Comparison of ENCODE assay signal across 14 mouse cellular contexts in the genomic region with DNA sequence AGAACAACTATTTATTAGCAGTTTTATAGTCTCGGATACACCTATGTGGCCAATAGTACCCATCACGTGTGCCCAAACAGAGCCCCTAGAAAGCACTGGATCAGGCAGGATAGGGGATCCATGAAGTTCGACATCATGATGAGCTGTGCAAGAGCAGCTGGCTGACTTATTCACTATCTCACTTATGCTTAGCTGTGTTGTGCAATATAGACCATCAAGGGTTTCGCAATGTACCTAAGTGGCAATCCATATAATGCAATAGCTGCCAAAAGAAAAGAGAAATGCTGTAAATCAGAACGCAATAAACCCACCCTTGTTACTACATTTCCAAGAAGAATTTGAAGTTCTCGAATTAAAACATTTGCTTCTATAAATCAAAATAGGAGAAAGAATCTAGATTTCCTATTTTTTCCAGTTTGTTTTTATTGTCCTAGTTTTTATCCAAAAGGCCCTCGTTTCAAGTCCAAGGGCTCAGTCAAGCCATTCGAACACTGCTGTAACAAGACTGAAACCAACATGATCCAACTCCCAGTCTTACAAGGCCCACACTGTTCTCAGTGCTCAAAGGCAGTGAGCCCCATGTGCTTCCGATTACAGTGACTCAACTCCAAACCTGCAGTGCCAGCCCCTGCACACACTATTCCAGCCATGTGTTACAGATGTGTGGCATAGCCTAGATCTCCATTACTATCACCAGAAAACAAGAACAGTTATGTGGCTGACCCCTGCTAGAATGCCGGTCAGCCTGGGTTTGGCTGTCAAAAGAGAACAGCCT. TPM values are rescaled to one million over a fixed set of nuclear protein-coding genes. Genes with fewer than 3 reads are reported as not detected.
A peak's percentile ranks its signal among the peaks of the same experiment; 100 is the strongest.
DNase-seq lines count a peak whose midpoint lies in the region; ATAC-seq and TF ChIP-seq lines count a peak whose summit lies in the region.
"Had no signal": no experiment of that assay in that cellular context is flagged by ENCODE, and none has a peak within 500 bp of the region (broad histone marks: within the 10 kb centered on the region; RNA-seq: fewer than 3 reads in every experiment).

No protein-coding gene starts in this region.

- no peaks in the 10 kb centered on the region for H3K27me3 ChIP-seq in C2C12 (ENCODE audit: control insufficient read depth, insufficient read depth, insufficient read length)
- no peaks in the 10 kb centered on the region for H3K27me3 ChIP-seq in embryonic facial prominence, embryonic 11.5 days (ENCODE audit: control insufficient read depth, insufficient read depth, low read length)
- H3K27me3 ChIP-seq in limb, embryonic 14.5 days (ENCODE audit: control insufficient read depth, insufficient read depth, low read length), result no peaks in the 10 kb centered on the region
- H3K27me3 ChIP-seq: CH12.LX; forebrain, embryonic 15.5 days; heart, embryonic 13.5 days had no signal

- peak; percentile 27 for DNase-seq in heart, adult 8-10 months (ENCODE audit: low spot score)
- no peak for DNase-seq in heart, postnatal 4 days
- peak; percentile 69 for DNase-seq in embryonic facial prominence, embryonic 11.5 days (ENCODE audit: low spot score)
- DNase-seq in limb, embryonic 14.5 days (ENCODE audit: low spot score), result peak; percentile 48
- no peak for DNase-seq in cerebellum, adult 8-10 months
- no peak for DNase-seq in left cerebral cortex, postnatal 4 days
- DNase-seq: cerebellum, postnatal 14 days; retina, postnatal 1 day had no signal

- intact Hi-C loops in left cerebral cortex, postnatal 4 days (cut with DNase I), result no loop called here

- no peak overlapping the region for H3K4me3 ChIP-seq in C2C12 (ENCODE audit: insufficient read depth, poor library complexity, severe bottlenecking)
- no peak overlapping the region for H3K4me3 ChIP-seq in embryonic facial prominence, embryonic 11.5 days (ENCODE audit: low read depth, low read length)
- H3K4me3 ChIP-seq in limb, embryonic 14.5 days (replicated peaks; ENCODE audit: low read length), result no peak overlapping the region
- H3K4me3 ChIP-seq: forebrain, embryonic 15.5 days; heart, embryonic 13.5 days had no signal

- no peak overlapping the region for H3K4me2 ChIP-seq in embryonic facial prominence, embryonic 11.5 days (ENCODE audit: low read depth, low read length)
- no peak overlapping the region for H3K4me2 ChIP-seq in limb, embryonic 14.5 days (replicated peaks; ENCODE audit: low read depth, low read length, severe bottlenecking)
- H3K4me2 ChIP-seq: forebrain, embryonic 15.5 days; heart, embryonic 13.5 days; midbrain, embryonic 11.5 days had no signal

- H3K9ac ChIP-seq in embryonic facial prominence, embryonic 11.5 days (replicated peaks; ENCODE audit: low read length), result no peak overlapping the region
- H3K9ac ChIP-seq in limb, embryonic 14.5 days (ENCODE audit: low read depth, low read length, severe bottlenecking), result no peak overlapping the region
- H3K9ac ChIP-seq: forebrain, embryonic 15.5 days; heart, embryonic 13.5 days had no signal

- TF ChIP-seq POLR2A in limb, embryonic 14.5 days (IDR thresholded peaks at IDR 0.05; ENCODE audit: borderline replicate concordance, extremely low read depth, insufficient read depth, insufficient read length), result no peak

- no peaks in the 10 kb centered on the region for H3K4me1 ChIP-seq in embryonic facial prominence, embryonic 11.5 days (ENCODE audit: control insufficient read depth, insufficient read depth, low read length)
- H3K4me1 ChIP-seq in limb, embryonic 14.5 days (ENCODE audit: control insufficient read depth, insufficient read depth, low read length), result no peaks in the 10 kb centered on the region
- H3K4me1 ChIP-seq: forebrain, embryonic 15.5 days; heart, embryonic 13.5 days had no signal

- 74% methylated on average over 10 of the region's 10 CpGs for WGBS in embryonic facial prominence, embryonic 11.5 days
- 65% methylated on average over 10 of the region's 10 CpGs for WGBS in limb, embryonic 14.5 days

- no peak overlapping the region for H3ac ChIP-seq in C2C12 (ENCODE audit: control insufficient read depth, insufficient read length, low read depth)

- no peak for ATAC-seq in embryonic facial prominence, embryonic 11.5 days (replicated peaks; ENCODE audit: insufficient number of reproducible peaks, low FRiP score, low TSS enrichment, low read depth)
- ATAC-seq in limb, embryonic 14.5 days (ENCODE audit: low FRiP score, low read depth), result no peak
- no peak for ATAC-seq in cerebellum, adult (ENCODE audit: insufficient number of reproducible peaks, low FRiP score, low TSS enrichment)
- ATAC-seq: forebrain, embryonic 15.5 days had no signal

- H3K79me3 ChIP-seq in C2C12 (ENCODE audit: low read depth), result no peaks in the 10 kb centered on the region

- no peaks in the 10 kb centered on the region for H3K79me2 ChIP-seq in C2C12 (ENCODE audit: control insufficient read depth, insufficient read depth)

- no peak for TF ChIP-seq CTCF in C2C12 (IDR thresholded peaks at IDR 0.05; ENCODE audit: control insufficient read depth, insufficient read depth, insufficient read length)

- no peak overlapping the region for H3K27ac ChIP-seq in embryonic facial prominence, embryonic 11.5 days (replicated peaks; ENCODE audit: low read depth, low read length)
- no peak overlapping the region for H3K27ac ChIP-seq in limb, embryonic 14.5 days (replicated peaks; ENCODE audit: low read depth, low read length)
- H3K27ac ChIP-seq: forebrain, embryonic 15.5 days; heart, embryonic 13.5 days had no signal

- H3K9me3 ChIP-seq in embryonic facial prominence, embryonic 11.5 days (replicated peaks; ENCODE audit: control insufficient read depth, low read length), result no peaks in the 10 kb centered on the region
- no peaks in the 10 kb centered on the region for H3K9me3 ChIP-seq in limb, embryonic 14.5 days (ENCODE audit: control insufficient read depth, low read length)
- H3K9me3 ChIP-seq: forebrain, embryonic 15.5 days; heart, embryonic 13.5 days had no signal

- no peaks in the 10 kb centered on the region for H3K36me3 ChIP-seq in C2C12 (ENCODE audit: control insufficient read depth, insufficient read depth)
- H3K36me3 ChIP-seq in embryonic facial prominence, embryonic 11.5 days (replicated peaks; ENCODE audit: control insufficient read depth, insufficient read depth, low read depth, low read length), result no peaks in the 10 kb centered on the region
- H3K36me3 ChIP-seq in limb, embryonic 14.5 days (ENCODE audit: control insufficient read depth, insufficient read depth, low read length), result no peaks in the 10 kb centered on the region
- H3K36me3 ChIP-seq: forebrain, embryonic 15.5 days; heart, embryonic 13.5 days had no signal

TF ChIP-seq in C2C12, 6 proteins besides CTCF, POLR2A, EP300 and RAD21:
- TF ChIP-seq MYOD1 (IDR thresholded peaks at IDR 0.05; ENCODE audit: control insufficient read depth, insufficient read length, low read depth) (no peak), CEBPB (IDR thresholded peaks at IDR 0.05; ENCODE audit: low read depth) (peak; percentile 90)

RNA-seq across cellular contexts. Expression of a gene that starts 45.3 kb away (rescaled TPM):
- total RNA-seq in heart, adult 8-10 months (2022), result under 1 TPM; 0.31 to 0.88 (median 0.50) TPM
- under 1 TPM; 0.38 to 0.47 TPM for total RNA-seq in heart, postnatal 4 days (2021)
- 10.1 TPM for polyA plus RNA-seq in C2C12 (2012; fragmentation: generic; extraction: Trizol)
- polyA plus RNA-seq in embryonic facial prominence, embryonic 11.5 days (2014; fragmentation: Nextera tagmentation; extraction: Ambion mirVana), result 1.2 and 1.3 TPM in 2 replicates
- polyA plus RNA-seq in limb, embryonic 14.5 days (2012; rRNA removed), result 3.3 and 4.0 TPM in 2 replicates
- 8.5 and 9.7 TPM in 2 replicates for polyA plus RNA-seq in limb, embryonic 14.5 days (2014; fragmentation: Nextera tagmentation; extraction: Ambion mirVana)
- 1 to 10 TPM; 1.3 to 1.6 TPM for total RNA-seq in left cerebral cortex, postnatal 4 days (2021)
- total RNA-seq: CH12.LX had no signal
- polyA plus RNA-seq: midbrain, embryonic 11.5 days had no signal

Comparison
In these comparisons a context has a peak if more than half of its experiments do, and no peak if none do; other contexts are left out.
1. DNase-seq: peak in heart, adult 8-10 months (single experiment), embryonic facial prominence, embryonic 11.5 days (single experiment) and limb, embryonic 14.5 days (single experiment); none in heart, postnatal 4 days (single experiment), cerebellum, adult 8-10 months (single experiment) and left cerebral cortex, postnatal 4 days (single experiment).